Mouse (Mus musculus) cortical plate, adult 2 months (tissue): Measurements from ENCODE around the gene Hba-a1.

Experiments used
- CTCF ChIP-seq: fragments of 200-500 bp; IDR thresholded peaks from 2 replicates; pipeline ENCODE4 v1.5.1; 2011; ENCODE audit warnings: mild to moderate bottlenecking, control low read depth, low read length; ENCODE audit not compliant: insufficient read depth; ENCODE audit errors: extremely low read depth
- POLR2A ChIP-seq: fragments of 200-500 bp; IDR thresholded peaks from 2 replicates; pipeline ENCODE4 v1.6.1; 2011; ENCODE audit warnings: mild to moderate bottlenecking, low read length, control low read depth; ENCODE audit not compliant: insufficient read depth; ENCODE audit errors: extremely low read depth

- TF ChIP-seq POLR2A = no peak
- no peak for TF ChIP-seq CTCF
Observed at GRCm38 (mm10) chr11:32267964-32268363, 15.3 kb upstream of the Hba-a1 start.
